Mouse (Mus musculus): ENCODE results near the gene Syngr3. TPM values are rescaled to one million over a fixed set of nuclear protein-coding genes. Genes with fewer than 3 reads are reported as not detected.
"Not testable (repeated sequence)": the region's sequence is repeated elsewhere in the genome, so short reads cannot be mapped to it uniquely, and the experiment has no call there.

Gene Syngr3
- polyA plus RNA-seq, 1 experiment from 2014 or later = 1.7 TPM

DNA sequence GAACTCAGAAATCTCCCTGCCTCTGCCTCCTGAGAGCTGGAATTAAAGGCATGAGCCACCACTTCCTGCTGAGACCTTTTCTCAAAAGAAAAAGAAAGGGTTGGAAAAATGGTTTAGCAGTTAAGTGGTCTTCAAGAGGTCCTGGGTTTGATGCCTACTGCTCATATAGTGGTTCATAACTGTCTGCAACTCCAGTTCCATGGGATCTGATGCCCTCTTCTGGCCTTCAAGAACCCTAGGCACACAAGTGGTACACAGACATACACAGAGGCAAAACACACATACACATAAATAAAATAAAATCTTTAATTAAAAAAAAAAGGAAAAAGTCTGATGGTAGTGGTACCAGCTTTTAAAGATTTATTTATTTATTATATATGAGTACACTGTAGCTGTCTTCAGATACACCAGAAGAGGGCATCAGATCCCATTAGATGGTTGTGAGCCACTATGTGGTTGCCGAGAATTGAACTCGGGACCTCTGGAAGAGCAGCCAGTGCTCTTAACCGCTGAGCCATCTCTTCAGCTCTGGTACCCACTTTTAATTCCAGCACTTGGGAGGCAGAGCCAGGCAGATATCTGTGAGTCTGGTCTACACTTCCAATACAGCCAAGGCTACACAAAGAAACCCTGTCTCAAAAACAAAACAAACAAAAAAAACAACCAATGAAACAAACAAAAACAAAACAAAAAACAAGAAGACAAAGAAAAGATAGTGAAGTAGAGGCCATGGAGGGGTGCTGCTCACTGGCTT, 36.1 kb upstream of the Syngr3 start:
- Histone ChIP-seq H3K4me1 (replicated peaks; ENCODE audit: insufficient read depth, low read length) (peaks cover 8% of the 10 kb centered on the region), H3K9me3 (replicated peaks; ENCODE audit: low read length) (no peaks in the 10 kb centered on the region), H3K36me3 (ENCODE audit: insufficient read depth, low read length) (peaks cover 15% of the 10 kb centered on the region; the same call in 1 of the 2 replicates), H3K27me3 (ENCODE audit: insufficient read depth, low read length) (no peaks in the 10 kb centered on the region), H3K9ac (ENCODE audit: low read depth, low read length) (no peak overlapping the region), H3K27ac (no peak overlapping the region), H3K4me2 (ENCODE audit: low read length) (no peak overlapping the region), H3K4me3 (replicated peaks; ENCODE audit: low read depth, low read length) (no peak overlapping the region)
- no peak for DNase-seq (ENCODE audit: low spot score)
- 84% methylated on average over 3 of the region's 3 CpGs for WGBS
- no peak for ATAC-seq (replicated peaks; ENCODE audit: low FRiP score, low read depth)
- 0 out of 2 replicates have a peak, but pooled peaks have one; percentile 25 for TF ChIP-seq CTCF (IDR thresholded peaks at IDR 0.05; ENCODE audit: low read depth)

- 0% methylated on average over 30 of the region's 30 CpGs for WGBS
- peak within 1 kb of the TSS; percentile 92 for H3K9ac ChIP-seq (ENCODE audit: low read depth, low read length)
Observed at GRCm38 (mm10) chr17:24724184-24724583, 34.4 kb upstream of the Syngr3 start, which contains the start of gene Ndufb10. Gene Ndufb10, minus strand, starts transcription at chr17:24724478.

GRCm38 (mm10) chr17:24723881-24724180, 34.1 kb upstream of the Syngr3 start:
- peak overlapping the region; percentile 91 for H3K27ac ChIP-seq
- peak overlapping the region; percentile 88 for H3K4me3 ChIP-seq (replicated peaks; ENCODE audit: low read depth, low read length)
- peaks cover 15% of the 10 kb centered on the region; the same call in 1 of the 2 replicates for H3K36me3 ChIP-seq (ENCODE audit: insufficient read depth, low read length)
- 1% methylated on average over 15 of the region's 15 CpGs for WGBS
- no peaks in the 10 kb centered on the region for H3K27me3 ChIP-seq (ENCODE audit: insufficient read depth, low read length)
- peak overlapping the region; percentile 90 for H3K4me2 ChIP-seq (ENCODE audit: low read length)
- no peaks in the 10 kb centered on the region for H3K9me3 ChIP-seq (replicated peaks; ENCODE audit: low read length)
- ATAC-seq (replicated peaks; ENCODE audit: low FRiP score, low read depth) (no peak), DNase-seq (ENCODE audit: low spot score) (peak; percentile 31)
- H3K9ac ChIP-seq (ENCODE audit: low read depth, low read length) = peak overlapping the region; percentile 92
- H3K4me1 ChIP-seq (replicated peaks; ENCODE audit: insufficient read depth, low read length) = peaks cover 8% of the 10 kb centered on the region
- no peak for TF ChIP-seq CTCF (IDR thresholded peaks at IDR 0.05; ENCODE audit: low read depth)

More at GRCm38 (mm10) chr17:24724184-24724583, 34.4 kb upstream of the Syngr3 start, which contains the start of gene Ndufb10:
- peak; percentile 98 for TF ChIP-seq CTCF (IDR thresholded peaks at IDR 0.05; ENCODE audit: low read depth)
- Histone ChIP-seq H3K27ac (peak within 1 kb of the TSS; percentile 91), H3K27me3 (ENCODE audit: insufficient read depth, low read length) (no peaks in the 10 kb centered on the region), H3K4me3 (replicated peaks; ENCODE audit: low read depth, low read length) (peak within 1 kb of the TSS; percentile 88), H3K4me2 (ENCODE audit: low read length) (peak within 1 kb of the TSS; percentile 90), H3K36me3 (ENCODE audit: insufficient read depth, low read length) (peaks cover 15% of the 10 kb centered on the region; the same call in 1 of the 2 replicates), H3K9me3 (replicated peaks; ENCODE audit: low read length) (no peaks in the 10 kb centered on the region), H3K4me1 (replicated peaks; ENCODE audit: insufficient read depth, low read length) (peaks cover 8% of the 10 kb centered on the region)
- ATAC-seq (replicated peaks; ENCODE audit: low FRiP score, low read depth) = peak; percentile 65
- peak; percentile 98 for DNase-seq (ENCODE audit: low spot score)

- WGBS = 1% methylated on average over 12 of the region's 12 CpGs
- peak overlapping the region; percentile 88 for H3K4me3 ChIP-seq (replicated peaks; ENCODE audit: low read depth, low read length)
- TF ChIP-seq CTCF (IDR thresholded peaks at IDR 0.05; ENCODE audit: low read depth) = no peak
- H3K27ac ChIP-seq = peak overlapping the region; percentile 91
- peaks cover 8% of the 10 kb centered on the region for H3K4me1 ChIP-seq (replicated peaks; ENCODE audit: insufficient read depth, low read length)
- H3K27me3 ChIP-seq (ENCODE audit: insufficient read depth, low read length) = no peaks in the 10 kb centered on the region
- H3K9ac ChIP-seq (ENCODE audit: low read depth, low read length) = peak overlapping the region; percentile 92
- H3K36me3 ChIP-seq (ENCODE audit: insufficient read depth, low read length) = peaks cover 15% of the 10 kb centered on the region; the same call in 1 of the 2 replicates
- ATAC-seq (replicated peaks; ENCODE audit: low FRiP score, low read depth) (no peak), DNase-seq (ENCODE audit: low spot score) (no peak)
- peak overlapping the region; percentile 90 for H3K4me2 ChIP-seq (ENCODE audit: low read length)
- H3K9me3 ChIP-seq (replicated peaks; ENCODE audit: low read length) = no peaks in the 10 kb centered on the region
Observed at GRCm38 (mm10) chr17:24723122-24723880, 33.5 kb upstream of the Syngr3 start.

- no peaks in the 10 kb centered on the region for H3K9me3 ChIP-seq (replicated peaks; ENCODE audit: low read length)
- ATAC-seq (replicated peaks; ENCODE audit: low FRiP score, low read depth) = no peak
- 32% methylated on average over 13 of the region's 13 CpGs for WGBS
- H3K36me3 ChIP-seq (ENCODE audit: insufficient read depth, low read length) = peaks cover 15% of the 10 kb centered on the region; the same call in 1 of the 2 replicates
- H3K4me1 ChIP-seq (replicated peaks; ENCODE audit: insufficient read depth, low read length) = peaks cover 8% of the 10 kb centered on the region
- DNase-seq (ENCODE audit: low spot score) = no peak
- H3K27ac ChIP-seq = no peak overlapping the region
- H3K4me2 ChIP-seq (ENCODE audit: low read length) = peak overlapping the region; percentile 90
- no peak overlapping the region for H3K4me3 ChIP-seq (replicated peaks; ENCODE audit: low read depth, low read length)
- H3K9ac ChIP-seq (ENCODE audit: low read depth, low read length) = 0 out of 2 replicates have a peak overlapping the region, but pooled peaks have one; percentile 23
- H3K27me3 ChIP-seq (ENCODE audit: insufficient read depth, low read length) = no peaks in the 10 kb centered on the region
- no peak for TF ChIP-seq CTCF (IDR thresholded peaks at IDR 0.05; ENCODE audit: low read depth)
Observed at GRCm38 (mm10) chr17:24722220-24722924, 32.6 kb upstream of the Syngr3 start.

GRCm38 (mm10) chr17:24721383-24721955, 31.7 kb upstream of the Syngr3 start:
- not testable (repeated sequence) for DNase-seq (ENCODE audit: low spot score); H3K4me1 ChIP-seq (replicated peaks; ENCODE audit: insufficient read depth, low read length); ATAC-seq (replicated peaks; ENCODE audit: low FRiP score, low read depth); H3K9me3 ChIP-seq (replicated peaks; ENCODE audit: low read length); H3K27me3 ChIP-seq (ENCODE audit: insufficient read depth, low read length)
- peak overlapping the region; percentile 90 for H3K4me2 ChIP-seq (ENCODE audit: low read length)
- H3K9ac ChIP-seq (ENCODE audit: low read depth, low read length) = peak overlapping the region; percentile 57; the same call in 1 of the 2 replicates
- H3K36me3 ChIP-seq (ENCODE audit: insufficient read depth, low read length) = peaks cover 17% of the 10 kb centered on the region; the same call in 1 of the 2 replicates
- H3K4me3 ChIP-seq (replicated peaks; ENCODE audit: low read depth, low read length) = peak overlapping the region; percentile 82
- H3K27ac ChIP-seq = 0 out of 2 replicates have a peak overlapping the region, but pooled peaks have one; percentile 25
- 44% methylated on average over 7 of the region's 7 CpGs for WGBS

GRCm38 (mm10) chr17:24720616-24721015, 30.9 kb upstream of the Syngr3 start:
- Histone ChIP-seq H3K4me2 (ENCODE audit: low read length) (peak overlapping the region; percentile 75), H3K36me3 (ENCODE audit: insufficient read depth, low read length) (peaks cover 21% of the 10 kb centered on the region; the same call in 1 of the 2 replicates), H3K4me3 (replicated peaks; ENCODE audit: low read depth, low read length) (peak overlapping the region; percentile 82), H3K27ac (peak overlapping the region; percentile 95), H3K9ac (ENCODE audit: low read depth, low read length) (peak overlapping the region; percentile 94)
- DNase-seq (ENCODE audit: low spot score); H3K27me3 ChIP-seq (ENCODE audit: insufficient read depth, low read length); ATAC-seq (replicated peaks; ENCODE audit: low FRiP score, low read depth); H3K9me3 ChIP-seq (replicated peaks; ENCODE audit: low read length); H3K4me1 ChIP-seq (replicated peaks; ENCODE audit: insufficient read depth, low read length): not testable (repeated sequence)
- WGBS = 0% methylated on average over 10 of the region's 11 CpGs
